Mouse (Mus musculus) G1E (cell line): ENCODE measurements around the gene C1qtnf9. TPM values are rescaled to one million over a fixed set of nuclear protein-coding genes. Genes with fewer than 3 reads are reported as not detected.

Experiments
- ATAC-seq: 2 replicates; pipeline ENCODE4 v1.8.0; 2016; ENCODE audit warnings: mild to moderate bottlenecking; ENCODE audit not compliant: insufficient number of reproducible peaks, poor library complexity, low FRiP score, severe bottlenecking; ENCODE audit errors: extremely low read depth
- DNase-seq: peaks from one replicate; pipeline ENCODE4 v3.0.0; 2012; ENCODE audit warnings: low spot score
- H3K27me3 ChIP-seq: 2 replicates; pipeline ENCODE4 v1.6.1; 2012; ENCODE audit warnings: mild to moderate bottlenecking, low read length, inconsistent platforms; ENCODE audit not compliant: insufficient read depth
- H3K36me3 ChIP-seq: replicated peaks from 2 replicates; pipeline ENCODE3; 2012; ENCODE audit warnings: mild to moderate bottlenecking, inconsistent platforms
- H3K4me1 ChIP-seq: 2 replicates; pipeline ENCODE4 v1.6.1; 2012; ENCODE audit warnings: low read depth, low read length, inconsistent platforms, mixed read lengths; ENCODE audit not compliant: insufficient read depth
- H3K4me3 ChIP-seq: 2 replicates; pipeline ENCODE4 v1.5.1; 2012; ENCODE audit warnings: low read depth, mild to moderate bottlenecking, inconsistent platforms, low read length, moderate library complexity, mixed read lengths
- H3K9me3 ChIP-seq: replicated peaks from 2 replicates; pipeline ENCODE4 v1.6.1; 2012; ENCODE audit warnings: inconsistent platforms
- CTCF ChIP-seq: IDR thresholded peaks from 2 replicates; pipeline ENCODE4 v1.5.1; 2012; ENCODE audit warnings: low read depth, low read length, inconsistent platforms, mixed read lengths
- GATA1 ChIP-seq: IDR thresholded peaks from 2 replicates; pipeline ENCODE4 v1.6.1; 2012; ENCODE audit warnings: borderline replicate concordance, low read length, inconsistent platforms, mixed read lengths
- GATA2 ChIP-seq: IDR thresholded peaks from 2 replicates; pipeline ENCODE4 v1.6.1; 2012; ENCODE audit warnings: low read depth, low read length, inconsistent platforms, borderline replicate concordance
- POLR2AphosphoS5 ChIP-seq: IDR thresholded peaks from 2 replicates; pipeline ENCODE4 v1.6.1; 2012; ENCODE audit warnings: low read depth, low read length, inconsistent platforms; ENCODE audit not compliant: insufficient replicate concordance
- TAL1 ChIP-seq: conservative IDR thresholded peaks from 2 replicates; pipeline ENCODE4 v1.6.1; 2012; ENCODE audit warnings: low read depth, low read length, inconsistent platforms, mixed read lengths
- polyA plus RNA-seq: library from polyadenylated mRNA; stranded (reverse); fragments of >175 nt; gene quantifications from 2 replicates; pipeline ENCODE4 v1.2.3, GENCODE M21; 2012
- total RNA-seq, 2 experiments: library from RNA; stranded (forward) in 1 of 2; stranded (reverse) in 1 of 2; fragments of 200-1000 nt in 1 of 2; fragments of >200 nt in 1 of 2; fragmentation: Nextera tagmentation in 1 of 2; gene quantifications; 2 replicates each; pipeline ENCODE4 v1.2.3; 2014 to 2017

The C1qtnf9 gene
- total and polyA plus RNA-seq, 3 experiments: 0.16 TPM; not detected in 2

GRCm38 (mm10) chr14:60754656-60755055 lies 13.3 kb upstream of the C1qtnf9 start:
- no peak for ATAC-seq

DNA sequence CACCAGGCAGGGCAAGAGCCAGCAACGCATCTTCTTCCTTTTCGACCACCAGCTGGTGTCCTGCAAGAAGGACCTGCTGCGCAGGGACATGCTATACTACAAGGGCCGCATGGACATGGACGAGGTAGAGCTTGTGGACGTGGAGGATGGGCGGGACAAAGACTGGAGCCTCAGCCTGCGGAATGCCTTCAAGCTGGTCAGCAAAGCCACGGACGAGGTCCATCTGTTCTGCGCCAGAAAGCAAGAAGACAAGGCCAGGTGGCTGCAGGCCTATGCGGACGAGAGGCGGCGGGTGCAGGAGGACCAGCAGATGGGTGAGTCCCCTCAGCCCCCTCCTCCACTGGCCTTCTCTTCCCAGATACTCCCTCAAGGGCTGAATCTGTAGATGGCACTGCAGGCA lies 11.7 kb upstream of the C1qtnf9 start:
- Histone ChIP-seq H3K4me1 (no peaks in the 10 kb centered on the region), H3K9me3 (no peaks in the 10 kb centered on the region), H3K27me3 (peaks cover 11% of the 10 kb centered on the region; the same call in 1 of the 2 replicates), H3K4me3 (no peak overlapping the region), H3K36me3 (no peaks in the 10 kb centered on the region)
- DNase-seq (no peak), ATAC-seq (no peak)
- no peak for TF ChIP-seq TAL1
- no peak for TF ChIP-seq GATA1
- no peak for TF ChIP-seq CTCF
- no peak for TF ChIP-seq GATA2
- no peak for TF ChIP-seq POLR2AphosphoS5

More at GRCm38 (mm10) chr14:60754656-60755055, 13.3 kb upstream of the C1qtnf9 start:
- Histone ChIP-seq H3K9me3 (no peaks in the 10 kb centered on the region), H3K4me1 (no peaks in the 10 kb centered on the region), H3K4me3 (no peak overlapping the region), H3K27me3 (peaks cover 16% of the 10 kb centered on the region; the same call in 1 of the 2 replicates), H3K36me3 (no peaks in the 10 kb centered on the region)
- no peak for DNase-seq
- no peak for TF ChIP-seq TAL1
- TF ChIP-seq CTCF: no peak
- TF ChIP-seq GATA1: no peak
- TF ChIP-seq POLR2AphosphoS5: no peak
- no peak for TF ChIP-seq GATA2

DNA sequence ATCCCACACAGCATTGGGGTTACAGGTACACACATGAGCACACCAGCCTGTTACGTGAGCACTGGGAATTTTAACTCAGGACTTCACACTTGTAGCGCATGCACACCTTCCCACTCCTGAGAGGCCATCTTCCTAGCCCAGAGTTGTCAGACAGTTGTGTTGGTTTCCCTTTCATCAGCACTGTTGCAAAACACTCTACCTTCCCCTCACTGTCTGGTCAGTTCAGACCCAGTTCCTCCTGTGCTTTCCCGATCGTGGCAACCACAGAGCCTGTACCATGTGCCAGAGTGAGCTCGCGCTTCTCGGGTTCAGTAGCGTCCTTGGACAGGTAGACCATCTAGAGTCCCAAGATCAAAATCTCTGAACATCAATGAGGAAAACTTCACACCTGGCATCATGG lies 10.7 kb upstream of the C1qtnf9 start:
- H3K36me3 ChIP-seq: no peaks in the 10 kb centered on the region

GRCm38 (mm10) chr14:60757722-60758121 lies 10.2 kb upstream of the C1qtnf9 start:
- DNase-seq: no peak
- ATAC-seq: no peak
- TF ChIP-seq GATA2: no peak
- TF ChIP-seq POLR2AphosphoS5: no peak
- no peak for TF ChIP-seq GATA1
- no peak for TF ChIP-seq TAL1
- no peak for TF ChIP-seq CTCF
- peaks cover 6% of the 10 kb centered on the region; the same call in 1 of the 2 replicates for H3K27me3 ChIP-seq
- H3K4me3 ChIP-seq: no peak overlapping the region
- H3K4me1 ChIP-seq: no peaks in the 10 kb centered on the region
- H3K9me3 ChIP-seq: no peaks in the 10 kb centered on the region
- no peaks in the 10 kb centered on the region for H3K36me3 ChIP-seq

More for the DNA sequence above, 10.7 kb upstream of the C1qtnf9 start:
- Histone ChIP-seq H3K9me3 (no peaks in the 10 kb centered on the region), H3K27me3 (peaks cover 6% of the 10 kb centered on the region; the same call in 1 of the 2 replicates), H3K4me3 (no peak overlapping the region), H3K4me1 (no peaks in the 10 kb centered on the region)
- TF ChIP-seq TAL1: no peak
- no peak for TF ChIP-seq CTCF
- no peak for TF ChIP-seq GATA2
- no peak for TF ChIP-seq POLR2AphosphoS5
- TF ChIP-seq GATA1: no peak
- no peak for ATAC-seq
- no peak for DNase-seq

- TF ChIP-seq CTCF: no peak
- TF ChIP-seq TAL1: no peak
- no peak for TF ChIP-seq GATA1
- no peak for TF ChIP-seq GATA2
- no peak for TF ChIP-seq POLR2AphosphoS5
- Histone ChIP-seq H3K9me3 (no peaks in the 10 kb centered on the region), H3K27me3 (peaks cover 6% of the 10 kb centered on the region; the same call in 1 of the 2 replicates), H3K36me3 (no peaks in the 10 kb centered on the region), H3K4me3 (no peak overlapping the region), H3K4me1 (no peaks in the 10 kb centered on the region)
- no peak for DNase-seq
- ATAC-seq: no peak
Observed at GRCm38 (mm10) chr14:60759097-60759496, 8.8 kb upstream of the C1qtnf9 start.

- TF ChIP-seq GATA2: no peak
- no peak for TF ChIP-seq TAL1
- no peak for TF ChIP-seq CTCF
- TF ChIP-seq GATA1: no peak
- TF ChIP-seq POLR2AphosphoS5: no peak
- Histone ChIP-seq H3K36me3 (no peaks in the 10 kb centered on the region), H3K4me3 (no peak overlapping the region), H3K4me1 (no peaks in the 10 kb centered on the region), H3K9me3 (no peaks in the 10 kb centered on the region), H3K27me3 (peaks cover 17% of the 10 kb centered on the region; the same call in 1 of the 2 replicates)
- no peak for ATAC-seq
- no peak for DNase-seq
Observed at GRCm38 (mm10) chr14:60761801-60762200, 6.1 kb upstream of the C1qtnf9 start.

DNA sequence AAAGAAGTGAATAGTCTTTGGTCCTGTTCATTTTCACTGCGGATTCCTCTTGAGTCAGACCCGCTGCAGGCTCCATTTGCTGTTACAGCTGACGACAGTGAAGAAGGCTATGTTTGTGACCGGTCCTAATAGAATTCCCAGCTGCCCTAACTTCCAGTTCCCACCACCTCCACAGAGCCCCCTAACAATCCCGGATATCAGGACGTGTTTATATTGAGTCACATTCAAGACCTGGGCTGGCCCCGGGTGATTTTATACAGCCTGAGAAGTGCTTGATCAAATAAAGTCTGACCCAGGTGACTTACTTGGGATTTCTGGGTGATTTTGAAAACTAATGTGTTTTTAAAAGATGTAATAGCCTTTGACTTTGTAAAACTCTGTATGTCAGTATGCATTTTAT lies 5.2 kb upstream of the C1qtnf9 start:
- ATAC-seq: no peak
- TF ChIP-seq GATA1 (no peak), TAL1 (no peak), CTCF (no peak)
- Histone ChIP-seq H3K4me1 (no peaks in the 10 kb centered on the region), H3K4me3 (no peak overlapping the region), H3K36me3 (no peaks in the 10 kb centered on the region), H3K27me3 (peaks cover 17% of the 10 kb centered on the region; the same call in 1 of the 2 replicates), H3K9me3 (no peaks in the 10 kb centered on the region)
- DNase-seq: no peak
